Mouse (Mus musculus) kidney, postnatal 14 days (tissue): ENCODE measurements at regions not wholly inside any gene's neighbourhood (a gene's known extent, or its start where the extent isn't known, plus 50 kb on each side); places are given as distances from the start of the nearest gene placed in this dataset.
"Not testable (repeated sequence)": the region's sequence is repeated elsewhere in the genome, so short reads cannot be mapped to it uniquely, and the experiment has no call there.

Source experiments
- DNase-seq: peaks from one replicate; pipeline ENCODE4 v3.0.0; 2022; ENCODE audit warnings: mixed read lengths

- no peak for DNase-seq
Measured at GRCm38 (mm10) chr11:40510325-40511239, 184.4 kb downstream of the Mat2b start.

- no peak for DNase-seq
Measured at GRCm38 (mm10) chr11:40491599-40491998, 203.4 kb downstream of the Mat2b start.

- DNase-seq = not testable (repeated sequence)
Measured at GRCm38 (mm10) chr11:40478171-40478570, 216.8 kb downstream of the Mat2b start.

- DNase-seq = no peak
Measured at GRCm38 (mm10) chr11:40477294-40477693, 217.7 kb downstream of the Mat2b start.

GRCm38 (mm10) chr11:40469080-40469705 lies 225.8 kb downstream of the Mat2b start:
- DNase-seq = peak; percentile 29

- no peak for DNase-seq
Measured at GRCm38 (mm10) chr11:40456571-40456970, 238.4 kb downstream of the Mat2b start.

GRCm38 (mm10) chr11:40454994-40455393 lies 240.0 kb downstream of the Mat2b start:
- DNase-seq = not testable (repeated sequence)

- no peak for DNase-seq
Measured at GRCm38 (mm10) chr11:40446846-40447245, 248.2 kb downstream of the Mat2b start.

- no peak for DNase-seq
Measured at GRCm38 (mm10) chr11:40434002-40434401, 261.0 kb downstream of the Mat2b start.

GRCm38 (mm10) chr11:40428858-40429257 lies 266.1 kb downstream of the Mat2b start:
- no peak for DNase-seq

- DNase-seq = no peak
Measured at GRCm38 (mm10) chr11:40424316-40424715, 270.7 kb downstream of the Mat2b start.

GRCm38 (mm10) chr11:40407571-40407970 lies 287.4 kb downstream of the Mat2b start:
- no peak for DNase-seq

GRCm38 (mm10) chr11:40402249-40402648 lies 292.8 kb downstream of the Mat2b start:
- no peak for DNase-seq

- DNase-seq = no peak
Measured at GRCm38 (mm10) chr11:40397453-40398104, 297.4 kb downstream of the Mat2b start.

- DNase-seq = no peak
Measured at GRCm38 (mm10) chr11:40395331-40395730, 299.7 kb downstream of the Mat2b start.

- DNase-seq = no peak
Measured at GRCm38 (mm10) chr11:40394864-40395266, 300.1 kb downstream of the Mat2b start.

GRCm38 (mm10) chr11:40394283-40394758 lies 300.7 kb downstream of the Mat2b start:
- DNase-seq = no peak

- DNase-seq = no peak
Measured at GRCm38 (mm10) chr11:40380696-40381095, 314.3 kb downstream of the Mat2b start.

GRCm38 (mm10) chr11:40371696-40372095 lies 323.3 kb downstream of the Mat2b start:
- DNase-seq = no peak

GRCm38 (mm10) chr11:40366573-40366972 lies 328.4 kb downstream of the Mat2b start:
- no peak for DNase-seq

- no peak for DNase-seq
Measured at GRCm38 (mm10) chr11:40362530-40363185, 332.3 kb downstream of the Mat2b start.
